Mouse (Mus musculus): Measurements from ENCODE around the gene Hist1h2ae. TPM values are rescaled to one million over a fixed set of nuclear protein-coding genes. Genes with fewer than 3 reads are reported as not detected.
"Not testable (repeated sequence)": the region's sequence is repeated elsewhere in the genome, so short reads cannot be mapped to it uniquely, and the experiment has no call there.

Gene Hist1h2ae
- polyA plus RNA-seq, 1 experiment from 2014 or later = 139 TPM

GRCm38 (mm10) chr13:23542225-23542980 lies 28.6 kb downstream of the Hist1h2ae start:
- Histone ChIP-seq H3K4me2 (peak overlapping the region; percentile 70), H3K4me3 (peak overlapping the region; percentile 46), H3K27ac (peak overlapping the region; percentile 89), H3K4me1 (peaks cover 17% of the 10 kb centered on the region), H3K9ac (peak overlapping the region; percentile 71)
- not testable (repeated sequence) for H3K36me3 ChIP-seq (ENCODE audit: poor library complexity, severe bottlenecking); H3K9me3 ChIP-seq (replicated peaks); ATAC-seq; H3K27me3 ChIP-seq
- 7% methylated on average over 3 of the region's 3 CpGs for WGBS

DNA sequence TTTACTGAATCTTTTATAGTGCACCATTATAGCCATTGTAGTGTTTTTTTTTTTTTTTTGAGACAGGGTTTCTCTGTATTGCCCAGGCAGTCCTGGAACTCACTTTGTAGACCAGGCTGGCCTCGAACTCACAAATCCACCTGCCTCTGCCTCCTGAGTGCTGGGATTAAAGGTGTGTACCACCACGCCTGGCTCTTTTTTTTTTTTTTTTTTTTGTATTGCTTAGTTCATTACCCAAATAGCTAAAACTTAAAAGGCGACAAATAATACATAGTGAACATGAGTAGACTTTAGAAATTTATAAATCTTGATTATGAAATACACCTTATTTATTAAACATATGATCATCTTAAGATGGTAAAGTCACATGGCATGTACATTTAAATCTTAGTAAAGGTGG lies 29.5 kb downstream of the Hist1h2ae start:
- Histone ChIP-seq H3K9ac (no peak overlapping the region), H3K4me1 (peaks cover 27% of the 10 kb centered on the region), H3K9me3 (replicated peaks) (no peaks in the 10 kb centered on the region), H3K36me3 (ENCODE audit: poor library complexity, severe bottlenecking) (no peaks in the 10 kb centered on the region), H3K27ac (no peak overlapping the region), H3K4me2 (no peak overlapping the region), H3K4me3 (no peak overlapping the region), H3K27me3 (no peaks in the 10 kb centered on the region)
- no peak for ATAC-seq
- WGBS = 80% methylated on average over 3 of the region's 3 CpGs

DNA sequence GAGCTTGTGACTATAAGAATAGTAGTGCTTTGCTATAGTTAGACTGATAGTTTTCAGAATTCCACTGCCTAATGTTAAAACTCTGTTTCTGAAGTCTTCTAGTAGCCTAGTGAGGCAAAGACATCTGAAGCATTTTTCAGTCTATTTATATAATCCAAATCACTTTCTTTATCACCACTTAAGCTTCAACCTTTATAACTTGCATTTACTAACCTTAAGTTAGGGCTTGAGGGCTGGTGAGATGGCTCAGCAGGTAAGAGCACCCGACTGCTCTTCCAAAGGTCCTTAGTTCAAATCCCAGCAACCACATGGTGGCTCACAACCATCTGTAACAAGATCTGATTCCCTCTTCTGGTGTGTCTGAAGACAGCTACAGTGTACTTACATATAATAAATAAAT lies 31.2 kb downstream of the Hist1h2ae start:
- H3K9me3 ChIP-seq (replicated peaks); ATAC-seq; H3K36me3 ChIP-seq (ENCODE audit: poor library complexity, severe bottlenecking); H3K9ac ChIP-seq; H3K27me3 ChIP-seq; H3K4me3 ChIP-seq; H3K4me2 ChIP-seq; H3K27ac ChIP-seq: not testable (repeated sequence)
- WGBS = 75% methylated on average over 1 of the region's 1 CpGs
- H3K4me1 ChIP-seq = peaks cover 29% of the 10 kb centered on the region

DNA sequence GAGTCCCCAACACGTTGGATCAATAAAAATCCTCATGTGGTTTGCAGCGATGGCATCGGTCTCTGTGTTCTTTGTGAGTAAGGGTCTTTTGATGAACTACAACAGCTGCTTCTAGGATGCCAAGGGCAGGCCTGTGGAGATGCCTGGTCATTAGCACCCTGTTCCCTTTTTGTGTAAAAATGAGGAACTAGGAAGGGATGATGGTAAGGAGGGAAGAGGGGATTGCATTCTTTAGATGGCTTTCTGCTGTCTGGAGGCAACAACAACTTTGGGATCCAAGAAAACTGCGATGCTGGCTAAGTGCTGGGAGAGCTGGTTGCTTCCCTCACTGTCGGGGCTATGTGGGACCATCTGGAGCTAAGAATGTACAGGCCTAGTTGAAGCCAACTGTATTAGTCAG lies 32.8 kb downstream of the Hist1h2ae start:
- ATAC-seq = no peak
- Histone ChIP-seq H3K4me2 (no peak overlapping the region), H3K4me1 (peaks cover 37% of the 10 kb centered on the region), H3K27me3 (no peaks in the 10 kb centered on the region), H3K27ac (no peak overlapping the region), H3K9me3 (replicated peaks) (no peaks in the 10 kb centered on the region), H3K4me3 (no peak overlapping the region), H3K9ac (no peak overlapping the region), H3K36me3 (ENCODE audit: poor library complexity, severe bottlenecking) (no peaks in the 10 kb centered on the region)
- 78% methylated on average over 5 of the region's 5 CpGs for WGBS

GRCm38 (mm10) chr13:23537006-23537710 lies 33.9 kb downstream of the Hist1h2ae start:
- 79% methylated on average over 3 of the region's 3 CpGs for WGBS
- Histone ChIP-seq H3K9ac (peak overlapping the region; percentile 70), H3K4me2 (peak overlapping the region; percentile 61), H3K4me3 (peak overlapping the region; percentile 58), H3K36me3 (ENCODE audit: poor library complexity, severe bottlenecking) (no peaks in the 10 kb centered on the region), H3K9me3 (replicated peaks) (no peaks in the 10 kb centered on the region), H3K27ac (no peak overlapping the region), H3K27me3 (no peaks in the 10 kb centered on the region), H3K4me1 (peaks cover 41% of the 10 kb centered on the region)
- no peak for ATAC-seq

DNA sequence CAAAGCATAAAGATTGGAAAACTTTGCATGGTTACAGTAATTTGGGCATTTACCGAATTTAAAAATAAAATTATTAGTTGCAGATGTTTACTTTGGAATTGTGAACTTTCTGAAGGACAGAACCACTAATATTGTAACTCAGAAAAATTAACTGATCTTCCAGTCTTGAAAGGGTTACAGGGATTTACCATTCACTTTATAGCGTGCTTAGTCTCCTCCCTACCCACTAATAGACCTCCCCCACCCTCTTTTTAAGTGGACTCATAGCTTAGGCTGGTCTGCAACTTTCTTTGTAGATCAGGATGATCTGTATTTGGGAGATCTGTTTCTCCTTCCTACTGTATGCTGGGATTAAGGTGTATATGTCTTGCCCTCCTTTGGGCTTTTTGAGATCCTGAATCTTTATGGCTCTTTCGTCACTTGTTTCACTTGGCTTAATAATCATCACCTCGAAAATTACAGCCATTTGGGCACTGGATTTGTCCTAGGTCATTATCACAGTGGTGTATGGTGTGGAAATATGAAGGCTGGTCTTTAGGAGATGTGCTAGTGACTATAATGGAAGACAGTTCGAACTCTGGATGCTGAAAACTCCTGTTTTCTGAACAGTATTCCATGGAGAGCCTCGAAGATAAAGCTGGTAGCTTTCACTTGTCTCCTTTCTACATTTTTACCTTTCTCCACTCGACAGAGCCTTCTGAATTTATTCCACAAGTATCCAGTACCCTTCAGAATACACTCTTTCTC lies 34.8 kb downstream of the Hist1h2ae start:
- no peak for ATAC-seq
- Histone ChIP-seq H3K9me3 (replicated peaks) (no peaks in the 10 kb centered on the region), H3K4me1 (peaks cover 42% of the 10 kb centered on the region), H3K27ac (peak overlapping the region; percentile 48), H3K36me3 (ENCODE audit: poor library complexity, severe bottlenecking) (no peaks in the 10 kb centered on the region), H3K4me2 (peak overlapping the region; percentile 61), H3K9ac (peak overlapping the region; percentile 79), H3K4me3 (peak overlapping the region; percentile 58), H3K27me3 (no peaks in the 10 kb centered on the region)
- WGBS = 16% methylated on average over 7 of the region's 7 CpGs

- H3K27me3 ChIP-seq; H3K9me3 ChIP-seq (replicated peaks); H3K36me3 ChIP-seq (ENCODE audit: poor library complexity, severe bottlenecking): not testable (repeated sequence)
- Histone ChIP-seq H3K4me2 (peak within 1 kb of the TSS; percentile 61), H3K4me1 (peaks cover 42% of the 10 kb centered on the region), H3K9ac (peak within 1 kb of the TSS; percentile 79), H3K27ac (peak within 1 kb of the TSS; percentile 98), H3K4me3 (peak within 1 kb of the TSS; percentile 58)
- WGBS = under 1% methylated on average over 42 of the region's 62 CpGs
- ATAC-seq = peak; percentile 92
These were observed 35.6 kb downstream of the Hist1h2ae start, which contains the start of gene Hist1h3g for GRCm38 (mm10) chr13:23535137-23536075. Hist1h3g (plus strand) TSS chr13:23535422.

GRCm38 (mm10) chr13:23534368-23535131 lies 36.5 kb downstream of the Hist1h2ae start:
- Histone ChIP-seq H3K4me2 (peak overlapping the region; percentile 61), H3K9ac (peak overlapping the region; percentile 73), H3K27me3 (no peaks in the 10 kb centered on the region), H3K36me3 (ENCODE audit: poor library complexity, severe bottlenecking) (no peaks in the 10 kb centered on the region), H3K4me3 (peak overlapping the region; percentile 58), H3K27ac (peak overlapping the region; percentile 98), H3K4me1 (peaks cover 46% of the 10 kb centered on the region), H3K9me3 (replicated peaks) (no peaks in the 10 kb centered on the region)
- no peak for ATAC-seq
- WGBS = under 1% methylated on average over 15 of the region's 15 CpGs

- H3K27me3 ChIP-seq; H3K36me3 ChIP-seq (ENCODE audit: poor library complexity, severe bottlenecking); H3K9me3 ChIP-seq (replicated peaks): not testable (repeated sequence)
- Histone ChIP-seq H3K4me3 (peak within 1 kb of the TSS; percentile 58), H3K27ac (peak within 1 kb of the TSS; percentile 98), H3K4me2 (peak within 1 kb of the TSS; percentile 61), H3K4me1 (peaks cover 52% of the 10 kb centered on the region), H3K9ac (peak within 1 kb of the TSS; percentile 85)
- ATAC-seq = peak; percentile 46
- WGBS = under 1% methylated on average over 27 of the region's 53 CpGs
These were observed 37.3 kb downstream of the Hist1h2ae start, which contains the start of gene Hist1h2af for GRCm38 (mm10) chr13:23533560-23534367. Hist1h2af (plus strand) TSS chr13:23533906.

All from forebrain, embryonic 13.5 days (tissue).